Mouse (Mus musculus) mesoderm, embryonic 11.5 days (tissue): ENCODE measurements around the gene Cbln1.

Experiments
- DNase-seq: peaks from one replicate; pipeline ENCODE4 v3.0.0-alpha.2; 2012; ENCODE audit warnings: low read depth, low spot score

Gene Cbln1

GRCm38 (mm10) chr8:87472271-87473236 is at the start of gene Cbln1:
Cbln1 (minus strand) TSS chr8:87472609.
- DNase-seq: peak; percentile 94

DNA sequence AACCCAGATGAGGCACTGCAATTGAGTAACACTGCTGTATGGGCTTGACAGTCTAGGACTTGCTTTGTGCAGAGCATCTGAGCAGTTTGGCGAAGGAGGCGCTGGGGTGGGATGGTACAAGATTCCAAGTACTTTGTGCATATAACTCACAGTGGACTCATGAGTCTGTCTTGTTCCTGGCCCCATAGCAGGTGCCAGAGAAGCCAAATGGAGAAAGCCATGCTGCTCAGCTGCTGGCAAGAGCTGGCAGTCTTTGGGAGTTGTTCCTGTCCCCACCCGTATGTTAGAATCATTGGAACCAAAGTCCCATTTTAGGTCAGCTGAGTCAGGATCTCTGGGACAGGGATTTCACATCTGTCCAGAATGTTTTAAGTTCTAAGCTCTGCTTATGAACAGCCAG is 44.7 kb upstream of the Cbln1 start:
- DNase-seq: no peak

DNA sequence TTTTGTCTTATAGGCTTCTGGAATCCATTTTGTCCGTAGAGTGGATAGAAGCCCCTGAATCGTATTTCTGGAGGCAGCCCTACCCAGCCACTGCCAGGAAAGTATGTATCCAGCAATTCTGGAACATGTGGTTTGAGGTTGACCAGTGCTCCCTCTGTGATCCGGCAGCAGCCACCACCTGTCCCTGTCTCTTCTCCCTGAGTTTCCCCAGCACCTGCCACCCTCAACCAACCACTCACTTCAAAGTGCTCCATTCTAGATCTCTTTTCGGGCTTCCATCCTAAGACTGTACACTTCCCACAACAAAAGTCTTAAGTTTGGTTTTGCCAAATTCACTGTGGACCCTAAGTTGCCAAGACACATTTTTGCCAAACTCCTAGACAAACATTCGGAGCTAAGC is 41.4 kb upstream of the Cbln1 start:
- no peak for DNase-seq

DNA sequence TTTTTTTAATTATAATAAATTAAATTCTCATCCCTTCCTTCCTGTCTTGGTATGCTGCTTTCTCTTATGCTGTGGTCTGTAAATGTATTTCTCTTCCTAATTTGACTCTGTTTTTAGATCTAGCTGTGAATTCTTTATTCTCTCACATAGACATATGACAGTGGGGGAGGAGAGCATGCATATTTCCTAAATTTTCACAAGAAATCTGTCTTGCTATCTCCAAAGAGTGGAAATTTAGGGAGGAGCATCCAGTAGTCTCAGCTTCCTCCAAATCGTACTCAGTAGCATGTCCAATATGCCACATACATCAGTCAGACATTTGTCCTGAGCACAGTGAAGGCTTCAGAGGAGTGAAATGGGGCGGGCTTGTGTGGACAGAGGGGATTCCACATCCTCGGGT is 40.9 kb upstream of the Cbln1 start:
- no peak for DNase-seq

DNA sequence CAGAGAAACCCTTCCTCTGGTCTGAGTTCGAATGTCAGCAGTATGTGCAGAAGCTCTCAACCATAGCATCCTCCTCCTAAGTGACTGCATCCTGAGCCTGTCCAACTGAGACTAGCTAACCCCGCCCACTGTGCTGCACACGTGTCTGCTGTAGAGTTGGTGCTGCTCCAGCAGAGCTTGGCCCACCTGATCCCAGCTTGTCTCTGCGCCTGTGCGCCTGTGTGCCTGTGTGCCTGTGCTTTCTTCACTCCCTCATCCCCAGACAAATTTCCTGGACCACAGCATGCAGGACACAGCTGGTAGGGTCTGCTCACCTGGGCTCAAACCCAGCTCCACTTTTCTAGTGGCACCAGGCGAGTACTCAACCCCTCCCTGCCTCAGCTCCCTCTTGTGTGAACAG is 40.2 kb upstream of the Cbln1 start:
- DNase-seq: no peak

DNA sequence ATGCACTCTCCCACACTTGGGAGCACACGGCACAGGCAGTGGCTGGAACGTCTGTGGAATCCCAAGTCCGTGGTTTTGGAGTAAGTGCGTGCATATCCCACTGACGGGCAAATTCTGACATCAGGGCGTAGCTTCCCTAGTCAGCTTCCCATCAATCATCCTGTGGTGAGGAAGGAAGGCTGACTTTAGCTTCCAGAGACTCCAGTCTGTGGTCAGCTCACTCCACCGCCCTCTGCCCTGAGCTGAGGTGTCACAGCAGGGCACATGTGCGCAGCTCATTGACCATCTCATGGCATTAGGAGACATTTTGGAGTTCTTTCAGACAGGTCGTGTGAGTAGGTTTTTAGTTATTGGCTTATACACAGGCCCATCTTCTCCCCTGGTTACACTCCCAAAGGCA is 34.6 kb upstream of the Cbln1 start:
- DNase-seq: no peak

DNA sequence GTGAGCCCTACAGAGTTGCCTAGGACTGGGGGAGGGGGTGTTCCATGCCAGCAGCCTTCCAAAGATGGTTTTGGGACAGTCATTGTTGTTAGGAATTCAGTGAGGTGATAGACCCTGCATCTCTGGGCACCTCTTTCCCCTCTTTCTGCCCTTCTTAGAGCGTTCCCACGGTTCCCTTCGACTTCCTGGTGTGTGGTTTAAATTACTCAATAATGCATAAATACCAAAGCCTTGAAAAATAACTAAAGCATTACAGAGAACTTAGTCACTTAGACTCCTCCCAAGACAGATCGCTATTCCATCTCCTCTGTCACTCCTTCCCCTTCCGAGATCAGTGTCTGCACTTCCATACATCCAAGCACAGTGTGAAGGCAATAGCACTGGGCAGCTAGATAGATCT is 32.0 kb upstream of the Cbln1 start:
- DNase-seq: no peak

DNA sequence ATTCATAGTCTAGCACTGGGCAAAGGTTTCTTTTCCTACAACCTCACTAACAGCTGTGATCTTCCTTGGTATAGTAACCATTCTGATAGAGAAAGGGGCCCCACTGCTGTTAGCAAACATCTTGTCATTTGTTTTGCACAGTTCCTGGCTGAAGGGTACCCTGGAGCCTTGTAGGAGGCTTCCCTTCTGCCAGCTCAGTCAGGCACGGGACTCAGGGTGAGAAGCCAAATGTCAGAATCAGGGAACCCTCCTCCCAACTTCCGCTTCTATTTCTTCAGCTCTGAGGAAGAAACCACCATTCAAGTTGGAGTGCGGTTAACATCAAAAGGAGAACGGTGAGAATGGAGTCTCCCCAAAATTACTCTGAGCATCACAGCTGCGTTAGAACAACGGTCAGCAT is 30.3 kb upstream of the Cbln1 start:
- DNase-seq: no peak

DNA sequence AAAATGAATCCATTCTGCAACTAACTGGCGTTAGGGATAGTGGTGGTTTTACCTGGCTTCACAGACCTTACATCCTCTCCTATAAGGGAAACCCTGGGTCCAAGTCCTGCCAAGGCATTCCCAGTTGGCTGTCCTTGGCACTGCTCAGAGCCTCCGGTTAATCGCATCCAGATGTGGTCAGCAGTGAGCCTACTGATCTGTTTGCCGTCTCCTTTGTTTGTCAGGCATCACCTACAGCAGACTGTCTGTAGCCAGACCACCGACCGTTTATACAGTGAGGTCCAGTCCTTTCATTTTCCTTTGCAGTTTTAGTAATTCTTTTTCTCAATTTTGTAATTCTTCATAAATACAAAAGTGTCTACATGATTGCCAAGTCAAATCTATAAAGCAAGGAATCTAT is 25.2 kb upstream of the Cbln1 start:
- DNase-seq: peak; percentile 40

GRCm38 (mm10) chr8:87496511-87496910 is 24.1 kb upstream of the Cbln1 start:
- no peak for DNase-seq

GRCm38 (mm10) chr8:87494862-87495261 is 22.5 kb upstream of the Cbln1 start:
- DNase-seq: no peak

DNA sequence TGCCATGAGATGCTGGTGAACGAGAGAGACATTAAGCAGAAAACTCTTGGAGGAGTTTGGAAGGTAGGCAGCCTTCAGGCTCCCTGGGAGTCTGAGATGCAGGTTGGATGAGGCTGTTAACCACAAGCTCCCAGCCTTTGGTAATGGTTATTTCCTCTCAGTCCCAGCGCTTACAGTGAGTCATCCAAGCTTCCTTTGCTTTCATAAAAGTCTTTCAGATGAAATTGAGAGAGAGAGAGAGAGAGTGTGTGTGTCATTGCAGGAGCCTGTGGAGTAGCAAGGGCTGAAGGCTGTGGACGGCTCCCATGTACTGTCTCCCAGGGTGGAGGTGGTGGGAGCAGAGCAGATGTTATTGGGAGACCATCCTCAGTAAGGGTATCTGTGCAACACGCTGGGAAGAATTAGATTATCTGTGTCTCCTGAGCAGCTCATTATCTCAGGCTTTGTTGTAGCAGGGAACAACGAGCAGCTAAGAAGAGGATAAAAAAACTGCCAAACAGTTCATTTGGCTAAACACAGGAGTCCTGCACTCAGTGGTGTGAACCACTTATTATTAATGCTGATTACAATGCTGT is 17.5 kb upstream of the Cbln1 start:
- DNase-seq: no peak

- DNase-seq: no peak
Observed at GRCm38 (mm10) chr8:87481396-87481795, 9.0 kb upstream of the Cbln1 start.

DNA sequence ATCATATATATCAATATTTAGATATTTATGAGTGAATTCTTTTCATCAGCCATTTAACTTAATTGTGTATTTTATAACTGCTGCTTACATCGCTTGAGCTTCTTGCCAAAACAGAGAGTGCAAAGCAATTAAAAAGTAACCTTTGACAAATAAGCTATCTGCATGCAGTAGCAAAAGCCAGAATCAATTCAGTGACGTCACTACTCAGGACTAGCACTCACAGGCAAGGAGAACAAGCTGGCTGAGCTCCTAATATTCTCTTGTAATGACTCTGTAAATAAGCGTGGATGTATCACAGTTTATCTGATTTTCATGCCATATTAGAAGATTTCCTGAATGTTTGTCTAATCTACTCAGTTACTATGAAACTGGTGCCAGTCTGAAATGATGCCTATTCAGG is 5.8 kb upstream of the Cbln1 start:
- no peak for DNase-seq

DNA sequence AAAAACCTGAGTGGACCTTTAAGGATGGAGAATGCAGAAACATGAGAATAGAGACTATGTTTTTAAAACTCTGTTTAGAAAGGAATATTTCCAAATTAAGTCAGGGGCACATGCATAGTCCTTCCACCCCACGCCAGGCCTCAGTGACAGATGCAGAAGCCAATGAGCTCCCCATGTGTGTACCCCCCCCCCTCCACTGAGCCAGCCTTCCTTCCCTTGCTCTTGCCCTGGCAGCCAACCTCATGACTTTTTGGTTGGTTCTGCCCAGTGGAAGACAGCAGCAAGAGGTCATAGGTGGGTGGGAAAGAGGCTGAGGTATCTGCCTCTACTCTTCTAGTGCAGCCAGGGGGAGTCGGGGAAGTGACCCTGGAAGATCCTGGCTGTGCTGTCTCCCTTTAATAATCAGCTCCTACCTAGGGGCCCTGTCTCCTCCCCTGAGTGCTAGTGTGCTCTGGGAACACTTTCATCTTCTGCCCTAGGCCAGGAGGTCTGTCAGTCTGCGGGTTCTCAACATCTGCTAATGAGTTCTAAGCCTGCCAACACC is 4.8 kb upstream of the Cbln1 start:
- no peak for DNase-seq

- DNase-seq: no peak
Observed at GRCm38 (mm10) chr8:87475551-87475950, 3.1 kb upstream of the Cbln1 start.

GRCm38 (mm10) chr8:87474379-87474778 is 2.0 kb upstream of the Cbln1 start:
- no peak for DNase-seq

- DNase-seq: no peak
Observed at GRCm38 (mm10) chr8:87473940-87474339, 1.5 kb upstream of the Cbln1 start.

DNA sequence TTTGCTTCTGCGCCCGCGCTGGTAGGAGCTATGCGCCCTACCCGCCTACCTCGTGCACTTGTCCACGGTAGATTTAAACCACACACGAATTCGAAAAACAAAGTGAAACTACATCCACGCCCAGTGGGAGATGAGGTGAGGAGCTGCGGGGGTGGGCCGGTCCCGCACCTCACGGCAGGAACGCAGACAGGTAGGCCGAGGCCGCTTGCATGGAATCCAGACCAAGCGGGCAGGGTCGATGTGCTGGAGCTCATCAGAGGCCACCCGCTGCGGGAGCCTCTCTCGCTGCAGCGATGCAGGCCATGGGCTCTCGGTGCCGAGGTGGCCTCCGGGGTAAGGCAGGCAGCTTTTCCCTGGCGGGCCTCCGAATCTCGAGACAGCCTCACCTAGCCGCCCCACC is 905 bp upstream of the Cbln1 start:
- peak; percentile 43 for DNase-seq

- DNase-seq: peak; percentile 24
Observed at GRCm38 (mm10) chr8:87471603-87472270, 672 bp downstream of the Cbln1 start.

DNA sequence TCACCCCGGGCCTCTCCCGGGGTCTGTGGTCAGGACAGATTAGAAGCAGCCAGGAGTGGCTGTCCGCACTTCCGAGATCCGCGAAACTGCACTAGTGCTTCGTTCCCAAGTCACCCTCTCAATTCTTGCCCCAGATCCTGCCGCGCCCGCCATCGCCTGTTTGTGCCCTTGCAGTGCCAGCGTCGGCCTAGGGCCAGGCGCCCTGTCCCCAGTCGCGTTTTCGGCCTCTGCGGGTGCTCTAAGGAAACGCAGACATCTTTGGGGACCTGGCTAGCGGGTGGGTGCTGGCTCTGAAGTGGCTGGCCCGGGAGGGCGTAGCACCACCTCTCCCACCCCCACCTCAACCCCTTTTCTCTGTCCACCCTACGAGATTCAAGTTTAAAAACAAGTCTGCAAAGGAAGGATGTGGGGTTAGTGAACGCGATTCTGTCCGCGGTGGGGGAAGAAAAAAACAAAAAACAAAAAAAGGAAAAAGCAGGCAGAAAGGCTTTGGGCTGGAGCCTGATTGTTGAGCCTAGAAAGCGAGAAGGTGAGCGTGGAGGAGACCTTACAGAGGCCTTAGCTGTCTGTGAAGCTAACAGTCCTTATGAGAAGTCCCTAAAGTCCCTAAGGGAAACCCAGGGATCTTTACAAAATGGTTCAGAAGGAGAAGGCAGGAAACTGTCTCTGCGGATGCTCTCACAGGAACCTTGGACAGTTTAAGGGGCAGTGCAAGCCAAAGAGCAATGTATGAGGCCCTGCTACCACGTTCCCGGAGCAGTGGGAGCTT is 1.4 kb downstream of the Cbln1 start:
- DNase-seq: no peak
